Mouse (Mus musculus): Measurements from ENCODE around the gene Rnf114.

The Rnf114 gene

DNA sequence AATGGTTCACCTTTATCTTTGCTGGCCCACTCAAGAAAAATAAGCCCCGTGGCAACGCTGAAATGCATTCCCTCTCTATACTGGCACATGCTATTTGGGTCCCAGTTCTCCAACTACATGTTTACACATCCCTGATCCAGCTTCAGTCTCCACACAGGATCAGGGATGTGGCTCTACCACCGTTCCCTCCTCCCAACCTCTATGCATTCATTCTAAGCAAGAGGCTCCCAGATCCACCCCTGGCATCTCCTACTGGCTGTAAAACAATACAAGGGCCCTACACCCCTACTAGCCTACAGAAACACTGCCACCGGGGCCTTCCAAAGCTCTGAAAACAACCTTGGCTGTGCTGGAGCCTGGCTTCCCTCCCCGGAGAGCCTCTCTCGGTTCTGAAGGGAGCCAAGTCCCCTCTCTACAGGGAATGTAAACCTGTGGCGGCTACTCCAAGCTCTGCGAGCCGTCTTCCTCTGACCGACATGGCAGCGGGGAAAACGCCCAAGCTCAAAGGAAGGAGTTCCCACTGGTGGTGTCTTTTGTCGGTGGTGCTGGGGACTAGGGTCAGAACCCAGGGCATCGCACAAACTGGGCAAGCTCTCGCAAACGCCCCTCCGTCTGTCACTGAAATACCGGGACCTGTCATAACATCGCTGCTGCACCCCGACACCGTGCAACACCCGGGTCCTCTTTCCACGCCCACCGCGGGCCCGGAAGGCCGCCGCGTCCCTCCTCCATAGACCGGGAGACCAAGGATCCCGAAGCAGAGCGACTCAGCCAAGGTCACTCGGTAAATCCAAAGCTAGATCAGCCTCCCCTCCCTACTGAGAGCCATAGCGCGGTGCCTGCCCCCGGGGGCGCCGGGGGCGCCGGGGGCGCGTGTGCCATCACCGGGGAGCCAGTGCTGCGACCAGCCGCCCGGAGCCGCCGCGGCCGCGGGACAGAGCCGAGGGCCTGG lies at the start of gene Rnf114:
Gene Rnf114, plus strand, starts transcription at position 889 of the 952 bp plus-strand sequence.
- DNase-seq (ENCODE audit: low spot score in 2 of 2): peak in 1 of 2 experiments; percentile 50

GRCm38 (mm10) chr2:167443411-167444193 lies 48.8 kb upstream of the Rnf114 start:
- no peak for DNase-seq (ENCODE audit: low spot score in 2 of 2)

DNA sequence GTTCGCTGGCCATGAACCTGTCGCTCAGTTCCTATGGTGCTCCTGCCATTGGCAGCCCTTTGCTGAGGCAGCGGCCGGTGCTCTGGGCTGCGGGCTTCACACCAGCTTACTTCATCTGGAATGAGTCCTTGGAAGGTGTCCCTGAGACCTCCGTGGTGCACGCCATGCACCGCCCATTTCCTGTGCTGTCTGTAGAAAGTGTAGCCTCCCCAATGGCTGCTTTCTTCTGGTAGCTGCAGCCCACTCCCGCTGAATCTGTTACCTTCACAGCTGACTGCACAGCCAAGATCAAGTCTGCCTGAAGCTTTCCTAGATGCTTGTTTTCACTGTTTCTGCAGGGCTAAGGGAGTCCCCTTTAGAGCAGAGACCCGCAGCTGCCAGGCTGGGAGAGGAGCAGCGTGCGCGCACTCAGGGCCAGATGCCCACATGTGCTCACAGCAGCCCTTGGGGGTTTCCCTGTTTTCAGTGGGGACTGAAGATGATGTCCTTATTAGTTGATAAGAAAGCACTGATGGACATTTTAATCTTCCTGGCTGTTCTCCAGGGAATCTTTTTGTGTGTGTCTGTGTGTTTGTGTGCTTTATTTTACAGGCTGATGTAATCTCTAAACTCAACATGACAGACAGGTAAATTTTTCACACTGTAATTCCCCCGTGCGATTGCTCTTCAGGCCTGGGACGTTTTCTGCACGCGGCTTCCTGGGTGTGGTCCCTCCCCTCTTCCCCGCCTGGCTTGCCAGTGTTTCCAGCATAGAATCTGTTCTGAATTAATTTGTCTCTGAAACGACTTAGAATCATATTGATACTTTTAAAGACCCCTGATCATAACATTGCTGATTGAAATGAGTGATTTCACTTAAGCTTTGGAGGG lies 46.3 kb upstream of the Rnf114 start:
- DNase-seq (ENCODE audit: low spot score in 2 of 2): no peak

GRCm38 (mm10) chr2:167447207-167447606 lies 45.2 kb upstream of the Rnf114 start:
- DNase-seq (ENCODE audit: low spot score in 2 of 2): no peak

DNA sequence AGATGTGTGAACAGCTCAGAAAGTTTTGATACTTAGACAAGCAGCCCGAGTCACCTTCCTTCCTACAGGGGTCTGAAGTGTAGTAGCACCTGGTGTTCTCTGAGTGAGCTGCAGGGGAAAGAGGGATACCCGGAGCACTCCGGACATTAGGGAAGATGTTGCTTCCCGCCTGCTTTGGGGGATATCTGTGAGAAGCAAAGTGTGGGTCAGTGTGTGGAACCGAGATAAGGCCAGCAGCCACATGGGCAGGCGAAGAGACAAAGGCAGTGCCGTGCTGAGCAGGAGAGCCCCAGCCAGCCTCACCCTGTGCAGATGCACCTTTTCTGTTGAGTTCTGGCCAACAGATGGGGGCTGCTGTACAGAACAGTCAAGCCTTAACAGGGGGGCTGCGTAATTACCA lies 44.8 kb upstream of the Rnf114 start:
- no peak for DNase-seq (ENCODE audit: low spot score in 2 of 2)

DNA sequence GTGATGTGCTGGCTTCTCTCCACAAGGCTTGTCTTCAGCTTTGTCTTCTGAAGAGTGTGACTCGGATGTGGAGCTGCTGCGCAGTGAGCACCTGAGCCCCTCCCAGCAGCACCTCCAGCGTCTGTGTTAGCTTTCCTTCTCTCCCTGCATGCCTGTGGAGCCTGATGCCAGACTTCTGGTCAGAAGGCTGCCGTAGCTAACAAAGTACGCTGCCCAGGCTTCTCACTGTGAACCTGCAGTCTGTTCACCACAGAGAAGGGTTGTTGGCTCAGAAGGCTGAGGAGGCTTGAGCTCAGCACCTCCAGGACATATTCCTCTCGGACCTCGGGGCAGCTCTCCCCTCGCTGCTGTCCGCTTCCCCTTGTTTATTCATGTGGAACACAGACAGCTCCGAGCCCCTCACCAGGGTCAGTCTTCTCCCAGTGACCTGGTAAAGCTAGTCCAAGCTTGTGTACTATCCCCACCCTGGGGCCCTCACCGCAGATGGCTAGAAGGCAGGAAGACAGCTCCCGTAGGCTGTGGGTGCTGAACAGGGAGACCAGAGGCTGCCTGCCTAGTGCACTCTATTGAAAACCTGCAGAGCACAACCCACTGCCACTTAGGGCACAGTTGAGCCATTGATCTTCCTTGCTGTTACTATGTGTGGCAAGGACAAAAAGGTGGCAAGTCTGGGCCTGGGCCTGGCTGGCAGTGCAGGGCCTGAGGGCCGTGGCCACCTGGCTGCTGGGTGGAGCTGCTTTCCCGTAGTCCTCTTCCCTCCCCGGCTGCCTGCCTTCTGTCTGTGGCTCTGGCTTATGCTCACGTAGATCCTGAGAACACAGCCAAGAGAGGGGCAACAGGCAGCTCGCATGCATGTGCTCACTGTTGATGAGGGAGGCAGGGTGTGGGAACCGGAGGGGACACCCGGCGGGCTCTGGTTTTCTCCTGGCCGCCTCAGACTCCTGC lies 42.8 kb upstream of the Rnf114 start:
- no peak for DNase-seq (ENCODE audit: low spot score in 2 of 2)

DNA sequence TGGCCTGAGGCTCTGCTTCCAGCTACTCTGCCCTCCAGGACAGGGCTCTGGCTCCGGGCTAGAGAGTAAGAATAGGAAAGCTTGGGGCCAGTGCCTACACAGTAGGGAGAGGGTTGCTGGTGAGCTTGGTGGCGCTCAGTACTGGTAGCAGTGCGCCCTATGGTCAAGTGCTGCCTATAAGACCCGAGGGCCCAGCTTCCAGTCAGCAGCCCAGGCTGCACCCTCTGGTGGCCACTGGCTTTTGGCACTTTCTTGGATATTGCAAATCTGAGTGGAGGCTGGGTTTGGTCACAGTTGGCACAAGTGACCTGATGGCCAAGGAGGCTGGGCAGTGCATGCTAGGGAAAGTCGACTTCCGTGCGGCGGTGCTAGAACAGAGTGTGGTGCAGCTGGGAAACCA lies 41.8 kb upstream of the Rnf114 start:
- DNase-seq (ENCODE audit: low spot score in 2 of 2): no peak

- peak in 1 of 2 experiments; percentile 34 for DNase-seq (ENCODE audit: low spot score in 2 of 2)
Measured at GRCm38 (mm10) chr2:167453814-167454213, 38.6 kb upstream of the Rnf114 start.

GRCm38 (mm10) chr2:167456361-167457020 lies 36.0 kb upstream of the Rnf114 start:
- DNase-seq (ENCODE audit: low spot score in 2 of 2): no peak

GRCm38 (mm10) chr2:167457213-167457612 lies 35.2 kb upstream of the Rnf114 start:
- DNase-seq (ENCODE audit: low spot score in 2 of 2): no peak

GRCm38 (mm10) chr2:167458548-167458947 lies 33.9 kb upstream of the Rnf114 start:
- DNase-seq (ENCODE audit: low spot score in 2 of 2): no peak

DNA sequence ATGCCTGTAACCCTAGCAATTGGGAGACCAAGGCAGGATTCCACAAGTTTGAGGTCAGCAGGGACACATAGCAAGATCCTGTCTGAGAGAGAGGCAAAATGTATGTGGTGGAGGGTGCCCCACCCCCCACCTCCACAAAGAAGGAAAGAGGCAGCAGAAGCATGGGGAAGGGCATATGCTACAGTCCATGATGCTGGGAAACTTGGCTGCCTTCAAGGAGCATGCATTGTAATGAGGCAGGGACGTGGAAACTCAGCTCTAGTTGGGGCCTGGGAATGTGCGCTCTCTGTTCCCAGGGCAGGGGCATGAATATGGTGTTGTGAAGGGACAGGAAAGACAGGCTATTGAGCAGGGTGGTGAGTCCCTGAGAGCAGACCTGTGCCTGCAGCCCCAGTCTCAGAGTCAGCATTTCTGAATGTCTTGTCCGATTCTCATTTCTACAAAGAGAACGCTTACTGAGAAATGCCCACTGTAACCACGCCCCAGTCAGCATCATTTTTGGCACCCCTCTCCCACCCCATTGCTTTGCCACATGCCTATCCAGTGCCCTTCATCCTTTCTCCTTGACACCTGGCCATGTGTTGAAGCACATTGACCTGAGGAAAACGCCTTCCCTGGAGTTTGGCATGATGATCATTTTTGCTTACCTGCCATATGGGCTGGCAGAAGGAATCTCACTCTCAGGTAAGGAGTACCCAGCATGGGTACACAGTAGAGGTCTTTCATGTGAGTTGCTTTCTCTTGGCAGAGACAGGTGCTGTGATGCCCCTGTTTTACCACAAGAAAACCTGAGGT lies 33.2 kb upstream of the Rnf114 start:
- DNase-seq (ENCODE audit: low spot score in 2 of 2): no peak

GRCm38 (mm10) chr2:167462954-167463353 lies 29.5 kb upstream of the Rnf114 start:
- no peak for DNase-seq (ENCODE audit: low spot score in 2 of 2)

DNA sequence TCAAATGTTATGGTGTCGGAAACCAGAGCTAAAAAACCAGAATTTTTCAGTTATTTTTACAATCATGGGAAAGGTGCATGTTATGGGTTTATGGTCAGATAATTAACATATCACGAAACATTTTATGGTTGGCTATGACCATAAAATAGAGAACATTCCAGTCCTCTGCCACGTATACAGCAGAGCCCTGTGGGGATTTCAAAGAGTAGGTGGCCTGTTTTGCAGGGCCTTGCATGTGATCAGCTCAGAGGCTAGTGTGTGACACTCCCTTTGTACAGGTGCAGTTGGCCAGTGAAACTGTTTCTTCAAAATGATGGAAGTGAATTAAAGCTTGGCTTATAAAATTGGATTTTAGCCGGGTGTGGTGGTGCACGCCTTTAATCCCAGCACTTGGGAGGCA lies 28.6 kb upstream of the Rnf114 start:
- no peak for DNase-seq (ENCODE audit: low spot score in 2 of 2)

GRCm38 (mm10) chr2:167465951-167466350 lies 26.5 kb upstream of the Rnf114 start:
- DNase-seq (ENCODE audit: low spot score in 2 of 2): no peak

DNA sequence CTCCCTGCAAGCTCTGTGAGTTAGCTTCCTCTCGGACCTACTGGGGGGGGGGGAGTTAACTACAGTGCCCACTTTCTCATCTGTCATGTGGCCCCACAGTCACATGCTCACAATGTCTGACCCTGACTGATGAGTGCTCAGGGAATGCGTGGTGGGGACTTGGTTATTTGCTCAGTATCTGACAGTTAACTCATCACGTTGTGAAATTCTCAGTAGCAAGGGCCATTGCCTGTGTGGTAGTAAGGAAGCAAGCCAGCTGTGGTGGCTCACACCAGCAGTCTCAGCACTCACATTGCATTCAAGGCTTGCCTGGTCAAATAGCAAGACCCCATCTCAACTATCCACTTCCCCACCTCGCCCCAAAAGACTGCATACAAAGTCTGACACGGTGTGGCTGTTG lies 25.2 kb upstream of the Rnf114 start:
- no peak for DNase-seq (ENCODE audit: low spot score in 2 of 2)

DNA sequence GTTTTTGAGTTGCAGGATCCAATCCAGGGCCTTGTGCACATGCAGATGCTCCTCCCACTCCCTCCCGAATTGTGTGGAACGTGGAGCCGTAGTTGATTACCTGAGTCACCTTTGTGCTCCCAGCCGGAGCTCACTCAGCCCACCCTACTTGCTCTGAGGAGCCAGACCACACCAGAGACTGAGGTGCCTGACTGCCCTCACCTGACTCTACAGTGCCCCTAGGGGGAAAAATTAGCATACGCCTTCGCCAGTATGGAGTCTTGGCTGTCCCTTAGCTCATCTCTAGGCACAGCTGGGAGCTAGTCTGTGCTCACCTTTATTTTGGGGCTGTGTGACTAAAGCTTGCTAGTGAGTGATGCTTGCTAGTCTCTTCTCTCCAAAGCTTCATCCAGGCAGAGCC lies 24.0 kb upstream of the Rnf114 start:
- no peak for DNase-seq (ENCODE audit: low spot score in 2 of 2)

- DNase-seq (ENCODE audit: low spot score in 2 of 2): no peak
Measured at GRCm38 (mm10) chr2:167470611-167471010, 21.8 kb upstream of the Rnf114 start.

GRCm38 (mm10) chr2:167471585-167471984 lies 20.9 kb upstream of the Rnf114 start:
- no peak for DNase-seq (ENCODE audit: low spot score in 2 of 2)
